Mouse (Mus musculus): ENCODE measurements at regions not wholly inside any gene's neighbourhood (a gene's known extent, or its start where the extent isn't known, plus 50 kb on each side); places are given as distances from the start of the nearest gene placed in this dataset.

DNA sequence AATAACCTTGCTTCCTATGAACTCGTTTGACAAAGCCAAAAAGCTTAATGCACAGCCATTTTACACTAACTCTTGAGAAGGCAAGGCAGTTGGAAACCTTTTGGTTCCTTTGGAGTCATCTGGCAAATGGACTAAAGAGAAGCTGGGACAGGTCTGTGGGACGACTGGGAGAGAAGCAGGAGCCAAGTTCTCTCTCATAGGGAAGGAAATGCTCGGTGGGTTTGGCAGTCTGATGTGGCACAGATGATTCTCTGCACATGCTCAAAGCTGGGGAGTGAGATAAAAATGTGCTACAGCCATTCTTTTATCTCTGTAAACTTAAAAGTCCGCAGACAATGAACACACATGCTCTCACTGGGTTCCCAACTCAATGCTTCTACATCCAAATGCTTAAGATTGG lies 556.2 kb downstream of the Epha4 start:
- ChIA-PET CTCF (no interaction called here), POLR2A (no interaction called here)

DNA sequence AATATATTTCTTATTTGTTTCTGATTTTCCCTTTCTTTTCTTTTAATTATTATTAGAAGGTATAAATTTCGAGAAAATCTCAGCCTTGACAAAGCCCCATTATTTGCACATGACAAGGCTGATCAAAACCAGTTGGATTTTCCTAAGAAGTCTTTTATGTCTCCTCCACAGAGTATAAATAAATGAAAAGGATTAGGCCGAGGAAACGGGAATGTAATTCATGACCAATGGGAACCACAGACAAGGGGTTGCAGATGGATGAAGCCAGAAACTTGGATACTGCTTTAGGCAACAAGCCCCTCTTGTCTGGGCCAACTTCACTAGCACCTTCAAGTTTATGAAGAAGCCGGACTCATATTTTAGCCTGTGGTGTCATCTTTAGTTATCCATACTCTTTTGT lies 542.4 kb downstream of the Epha4 start:
- POLR2A ChIA-PET, result no interaction called here
- CTCF ChIA-PET, result no interaction called here

DNA sequence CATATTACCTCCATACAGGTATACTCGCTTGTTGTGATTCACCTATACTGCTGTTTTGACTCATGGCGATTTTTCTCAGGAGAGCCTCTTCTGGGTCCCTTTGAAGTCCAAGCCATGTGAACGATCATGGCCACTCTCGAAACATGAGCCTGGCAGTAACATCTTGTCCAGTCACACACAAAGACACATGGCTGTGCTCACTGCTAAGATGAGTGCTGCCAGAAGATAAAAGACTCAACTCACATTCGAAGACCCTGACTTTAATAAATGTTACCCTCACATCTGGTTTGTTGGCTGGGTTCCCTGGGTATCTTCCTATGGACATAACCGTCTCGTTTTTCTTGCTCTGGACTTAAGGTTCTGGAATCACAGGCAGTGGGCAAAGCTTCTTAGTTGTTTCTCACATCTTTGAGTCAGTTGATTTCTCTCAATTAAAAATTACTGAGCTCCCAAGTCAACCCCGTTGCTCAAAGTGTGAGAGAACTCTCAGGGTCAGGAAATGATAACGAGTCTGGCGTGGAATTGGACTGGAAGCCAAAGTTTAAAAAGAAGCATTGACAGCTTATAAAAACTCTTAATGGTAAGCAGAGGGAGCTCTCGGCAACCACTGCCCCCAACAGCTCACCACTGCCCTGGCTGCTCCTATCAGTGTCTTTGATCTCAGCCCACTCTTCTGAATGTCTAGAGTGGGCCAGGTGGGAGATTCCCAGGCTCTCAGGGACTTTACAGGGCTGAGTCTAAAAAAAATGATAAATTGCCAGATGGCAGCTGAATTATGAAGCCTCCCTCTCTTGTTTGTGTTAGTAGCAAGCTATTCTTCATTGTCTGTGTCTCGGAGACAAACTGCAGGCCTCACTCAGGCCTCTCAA lies 539.6 kb downstream of the Epha4 start:
- ChIA-PET POLR2A (no interaction called here), CTCF (no interaction called here)

DNA sequence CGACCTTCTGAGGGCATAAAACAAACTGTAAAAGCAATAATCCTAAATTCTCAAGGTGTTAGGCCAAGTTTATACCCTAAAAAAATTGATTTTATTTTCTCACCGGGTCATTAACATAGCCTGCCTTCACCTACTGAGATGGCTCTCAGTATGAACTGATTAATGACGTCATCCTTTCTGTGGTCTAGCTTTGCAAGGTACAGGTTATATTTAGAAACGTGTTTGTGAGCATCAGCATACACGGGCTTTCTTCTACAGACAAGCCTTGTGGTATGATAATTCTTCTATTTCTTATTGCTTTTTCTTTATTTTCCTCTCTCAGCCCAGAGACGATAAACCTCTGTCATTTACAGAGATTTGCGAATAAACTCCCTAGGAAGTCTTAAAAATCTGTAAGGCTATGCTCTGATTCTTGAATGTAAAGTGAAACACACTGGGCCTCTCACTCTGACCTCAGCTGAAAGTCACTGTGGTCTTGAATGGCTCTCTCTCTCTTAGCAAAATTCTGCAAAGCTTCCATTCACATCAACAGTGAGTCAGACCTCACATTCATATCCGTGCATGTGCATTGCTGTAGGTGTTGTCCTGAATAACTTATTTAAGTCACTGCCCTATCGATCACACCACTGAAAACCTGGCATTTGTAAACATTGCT lies 534.3 kb downstream of the Epha4 start:
- CTCF ChIA-PET, result no interaction called here
- POLR2A ChIA-PET, result interaction anchor here in 1 of 4 experiments (0.6 kb wide), 1 partner anchor 286 kb away, joined by 3 read pairs; no protein-coding TSS in a partner anchor

DNA sequence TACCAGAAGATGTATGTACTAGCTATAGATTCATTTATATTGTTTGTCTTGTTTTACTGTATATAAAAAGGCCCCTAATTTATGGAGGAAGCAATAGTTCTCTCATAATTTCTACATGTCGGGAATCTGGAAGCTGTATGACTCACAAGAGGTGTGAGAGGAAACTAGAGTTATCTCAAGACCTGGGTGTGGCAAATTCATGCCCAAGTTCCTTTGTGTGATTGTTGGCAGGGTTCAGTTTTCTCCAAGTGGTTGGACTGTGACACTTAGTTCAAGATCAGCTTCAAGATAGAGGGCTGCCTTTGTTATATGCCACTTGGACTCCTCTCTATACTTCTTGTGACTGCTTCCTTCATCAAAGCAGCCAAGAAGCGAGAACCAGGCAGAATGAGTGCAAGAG lies 521.1 kb downstream of the Epha4 start:
- POLR2A ChIA-PET, result no interaction called here
- CTCF ChIA-PET, result interaction anchor here in 1 of 4 experiments (0.7 kb wide), 1 partner anchor 187 kb away, joined by 3 read pairs; no protein-coding TSS in a partner anchor

DNA sequence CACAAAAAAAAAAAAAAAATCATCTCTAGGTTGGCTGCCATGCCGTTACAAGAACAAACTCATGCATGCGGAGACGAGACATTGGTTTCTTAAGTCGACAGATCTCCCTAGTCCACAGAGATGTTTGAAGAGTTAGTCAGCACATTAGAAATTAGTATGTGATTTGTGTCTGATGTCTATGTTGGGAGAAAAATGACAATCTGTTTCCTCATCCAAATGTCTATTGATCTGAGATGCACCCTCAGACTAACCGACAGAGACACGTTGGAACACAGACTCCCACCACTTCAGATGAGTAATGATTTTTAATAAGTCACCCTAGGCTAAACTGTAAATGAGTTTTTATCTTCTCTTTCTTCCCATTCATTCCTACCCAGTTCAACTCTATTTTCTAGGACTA lies 506.9 kb downstream of the Epha4 start:
- ChIA-PET POLR2A (no interaction called here), CTCF (no interaction called here)

DNA sequence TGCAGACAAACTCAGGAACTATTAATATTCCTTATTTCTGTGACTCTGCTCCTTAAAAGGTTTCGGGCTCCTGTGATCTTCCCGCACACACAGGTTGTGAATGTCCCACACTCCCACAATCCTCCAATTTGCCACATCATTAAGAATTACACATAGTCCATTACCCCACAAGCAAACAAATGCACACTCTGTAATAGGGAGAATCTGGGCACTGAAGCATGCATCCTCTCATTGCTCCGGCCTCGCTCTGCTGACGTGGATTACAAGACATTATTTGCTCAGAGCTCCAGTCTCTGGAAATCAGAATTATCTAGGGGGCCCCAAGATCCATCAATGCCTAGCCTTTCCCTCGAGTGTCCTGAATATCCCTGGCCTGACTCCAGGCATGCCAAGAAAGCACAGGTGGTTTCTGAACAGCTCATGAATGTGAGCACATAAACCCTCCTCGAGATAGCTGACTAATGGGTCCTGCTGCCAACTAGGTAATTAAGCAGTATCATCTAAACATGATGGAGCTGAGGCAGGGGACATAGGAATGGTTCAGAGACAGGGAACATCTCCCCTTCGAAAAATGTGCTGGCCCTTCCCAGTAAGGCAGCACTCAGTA lies 504.2 kb downstream of the Epha4 start:
- ChIA-PET CTCF (interaction anchor here in 1 of 4 experiments (1.1 kb wide), 1 partner anchor 506 kb away, joined by 3 read pairs; no protein-coding TSS in a partner anchor), POLR2A (no interaction called here)

DNA sequence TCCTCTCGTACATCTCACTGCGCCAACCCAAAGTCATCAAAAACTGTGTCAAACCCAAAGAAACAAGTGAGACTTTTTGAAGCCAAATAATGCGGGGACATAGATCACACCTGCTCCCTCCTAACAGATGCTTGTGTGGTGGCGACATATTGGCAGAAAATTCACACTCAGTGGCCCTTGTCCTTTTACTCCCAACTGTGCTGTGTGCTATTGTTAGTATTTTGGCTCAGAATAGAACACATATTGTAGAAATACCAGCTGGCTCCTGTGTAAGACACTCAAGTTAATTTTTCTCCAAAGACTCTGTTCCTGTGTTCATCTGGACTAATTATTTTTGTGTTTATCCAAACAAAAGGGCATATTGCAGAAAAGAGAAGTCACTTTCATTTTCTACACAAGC lies 487.2 kb downstream of the Epha4 start:
- ChIA-PET POLR2A (no interaction called here), CTCF (no interaction called here)

DNA sequence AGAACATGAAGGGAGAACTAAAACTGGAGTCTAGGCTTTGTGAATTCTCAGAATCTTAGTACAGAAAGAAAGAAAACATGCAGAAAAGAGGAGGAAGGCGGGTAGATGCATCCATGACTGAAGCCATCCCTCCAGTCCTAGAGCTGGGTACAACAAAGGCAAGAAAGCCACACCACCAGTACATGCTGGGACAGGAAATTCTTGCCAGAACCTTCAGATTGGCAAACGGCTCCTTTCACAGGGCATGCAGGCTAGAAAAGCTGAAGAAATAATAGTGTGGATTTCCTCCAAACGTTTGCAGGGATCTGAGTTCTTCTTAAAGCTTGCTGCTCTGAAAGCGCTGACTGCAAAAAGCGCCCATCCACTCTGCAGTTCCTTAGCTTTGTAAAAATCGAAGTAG lies 486.7 kb downstream of the Epha4 start:
- CTCF ChIA-PET, result no interaction called here
- POLR2A ChIA-PET, result no interaction called here

DNA sequence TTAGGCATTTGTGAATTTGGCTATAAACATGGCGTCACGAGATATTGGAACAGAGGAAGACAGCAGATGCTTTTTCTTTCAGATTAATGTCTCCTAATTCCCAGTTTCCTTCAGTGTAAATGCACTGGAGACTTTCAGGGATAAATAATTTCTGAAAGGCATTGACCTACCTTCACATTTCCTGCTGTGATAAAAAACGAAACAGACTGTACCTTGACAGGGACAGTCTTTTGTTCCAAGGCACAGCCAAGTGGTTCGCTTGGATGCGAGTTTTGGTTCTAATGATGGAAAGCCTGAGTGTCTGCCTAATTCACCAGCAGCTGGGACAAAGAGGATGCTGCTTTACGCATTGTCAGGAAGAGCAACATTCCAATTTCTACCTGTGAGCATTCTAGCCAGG lies 485.8 kb downstream of the Epha4 start:
- ChIA-PET POLR2A (no interaction called here), CTCF (no interaction called here)

DNA sequence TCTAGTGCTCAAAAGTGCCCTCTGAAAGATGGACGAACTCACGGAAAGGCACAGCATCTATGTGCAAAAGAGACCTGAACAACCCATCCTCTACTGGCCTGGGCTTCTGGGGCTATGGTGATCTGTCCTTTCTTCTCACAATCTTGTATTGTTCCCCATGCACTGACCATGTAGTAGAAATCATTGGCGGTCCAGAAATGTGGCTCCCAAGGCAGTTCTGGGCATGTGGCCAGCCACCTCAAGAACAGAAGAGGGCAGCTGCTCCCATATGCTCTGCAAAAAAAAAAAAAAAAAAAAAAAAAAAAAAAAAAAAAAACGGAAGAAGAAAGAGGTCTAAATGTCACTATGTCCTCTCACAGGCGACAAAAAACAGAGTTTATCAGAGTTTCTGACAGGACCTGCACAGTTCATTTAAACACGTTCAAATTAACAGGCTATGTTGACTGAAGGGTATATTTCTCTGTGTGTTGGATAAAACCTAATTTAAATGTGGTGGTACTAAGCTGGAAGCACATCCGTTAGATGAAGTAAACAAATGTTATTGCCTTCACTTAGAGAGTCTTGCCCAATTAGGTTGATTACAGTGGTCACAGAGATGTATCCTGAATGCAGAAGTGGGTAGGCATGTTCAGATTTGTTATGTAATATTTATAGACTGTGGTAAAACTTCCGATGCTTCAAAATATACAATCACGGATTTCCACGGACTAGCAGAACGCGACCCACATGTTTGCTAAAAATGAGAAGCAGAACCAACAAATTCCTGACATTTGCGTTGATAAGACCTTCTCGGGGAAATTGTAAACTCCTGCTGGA lies 470.9 kb downstream of the Epha4 start:
- POLR2A ChIA-PET, result no interaction called here
- CTCF ChIA-PET, result no interaction called here

DNA sequence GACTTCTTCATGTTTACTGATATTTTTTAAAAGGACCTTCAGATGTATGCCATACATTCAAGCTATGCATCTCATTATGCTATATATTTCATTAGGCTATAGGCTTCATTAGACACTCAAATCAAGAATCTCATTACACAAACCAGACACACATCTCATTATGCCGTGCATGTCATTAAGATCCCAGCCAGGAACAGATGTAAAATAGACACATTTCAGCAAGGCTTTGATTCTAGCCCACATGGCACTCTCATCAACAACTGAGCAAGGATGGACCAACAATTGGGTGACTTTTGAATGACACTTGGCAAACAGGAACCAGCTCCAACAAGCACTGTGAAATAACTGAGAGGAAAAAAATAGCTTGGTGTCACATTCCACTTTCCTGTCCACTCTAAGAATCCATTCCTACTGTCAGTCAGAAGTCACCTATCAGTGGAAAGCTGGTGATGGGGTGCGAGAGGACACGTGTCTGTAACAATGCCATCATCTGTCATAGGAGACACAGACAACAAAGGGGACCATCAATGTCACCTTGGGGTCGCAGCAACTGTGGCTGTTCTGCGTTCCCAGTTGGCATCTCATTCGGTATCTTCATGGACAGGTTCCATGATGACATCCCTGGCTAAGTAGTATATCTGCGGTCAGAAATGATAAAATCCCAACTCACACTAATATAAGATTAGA lies 466.0 kb downstream of the Epha4 start:
- POLR2A ChIA-PET, result interaction anchor here in 1 of 4 experiments (1.3 kb wide), 1 partner anchor 9 kb away, joined by 4 read pairs; no protein-coding TSS in a partner anchor
- CTCF ChIA-PET, result no interaction called here

DNA sequence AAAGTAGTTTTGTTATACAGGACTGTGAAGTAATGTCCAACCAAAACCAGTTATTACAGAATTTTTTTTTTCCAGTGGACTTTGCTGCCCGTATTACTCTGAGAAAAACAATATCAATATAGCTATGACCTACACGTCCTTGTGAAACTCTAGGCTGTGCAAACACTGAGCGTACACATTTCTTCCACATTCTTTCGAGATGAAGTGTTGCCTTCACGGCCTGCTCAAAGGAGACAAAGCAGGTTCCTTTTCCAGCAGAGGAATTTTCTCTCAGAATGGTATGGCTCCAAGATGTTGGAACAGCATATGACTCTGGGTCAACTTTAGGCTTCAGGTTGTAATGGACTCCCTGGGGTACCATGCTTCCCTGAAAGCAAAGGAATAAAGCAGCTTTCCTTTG lies 463.6 kb downstream of the Epha4 start:
- ChIA-PET CTCF (no interaction called here), POLR2A (no interaction called here)

DNA sequence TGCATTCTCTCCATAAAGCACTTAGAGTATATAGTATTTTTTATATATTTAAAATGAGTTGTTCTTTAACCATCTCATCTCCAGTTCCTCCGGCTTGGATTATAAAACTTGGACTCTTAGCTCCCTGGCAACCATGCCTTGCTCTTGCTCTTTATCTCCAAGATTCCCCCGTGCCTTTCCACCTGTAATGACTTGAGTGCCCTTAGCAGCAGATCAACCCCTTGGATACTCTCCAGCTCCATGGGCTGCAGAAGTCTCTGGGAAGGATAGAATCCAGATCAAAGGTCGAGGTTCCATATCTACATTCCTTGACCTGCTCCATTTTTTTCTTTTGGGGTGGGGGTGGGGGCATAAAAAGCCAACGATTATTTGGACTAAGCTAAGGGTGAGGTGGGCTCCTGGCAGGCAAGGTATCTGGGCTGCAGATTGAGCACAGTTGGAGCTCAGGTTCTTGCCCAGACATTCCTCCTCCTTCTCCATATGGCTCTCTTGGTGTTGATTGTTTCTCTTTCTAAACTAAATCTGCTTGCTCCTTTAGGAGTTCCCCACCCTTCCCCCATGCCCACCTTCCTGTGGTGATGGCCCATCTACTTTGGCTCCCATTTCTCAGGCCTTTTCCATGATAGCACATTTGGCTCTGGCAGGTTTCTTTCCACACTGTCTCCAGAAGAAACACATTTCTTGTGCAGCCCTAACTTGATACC lies 460.9 kb downstream of the Epha4 start:
- ChIA-PET CTCF (no interaction called here), POLR2A (interaction anchor here in 2 of 4 experiments (0.6 to 0.7 kb wide), 2 partner anchors 510 to 845 kb away, joined by 3 read pairs; no protein-coding TSS in a partner anchor)

DNA sequence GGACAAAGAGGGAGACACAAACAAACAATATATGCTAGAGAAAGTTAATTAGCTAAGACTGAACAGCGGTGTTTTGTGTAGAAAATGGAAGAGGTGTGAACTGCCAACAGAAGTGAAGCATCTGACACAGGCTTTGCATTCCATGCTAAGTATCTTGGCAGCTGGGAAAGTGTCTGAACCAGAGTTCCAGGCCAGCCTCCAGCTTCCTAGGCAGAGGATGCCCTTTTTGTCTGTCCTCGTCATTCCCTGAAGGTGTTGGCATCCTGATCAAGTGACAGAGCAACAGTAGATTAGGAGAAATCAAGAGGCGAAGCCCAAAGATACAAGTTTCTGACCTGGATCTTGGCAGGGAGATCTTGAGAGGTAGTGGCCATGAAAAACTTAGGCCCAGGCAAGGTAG lies 452.4 kb downstream of the Epha4 start:
- ChIA-PET CTCF (no interaction called here), POLR2A (interaction anchor here in 1 of 4 experiments (0.7 kb wide), 1 partner anchor 521 kb away, joined by 3 read pairs; no protein-coding TSS in a partner anchor)

DNA sequence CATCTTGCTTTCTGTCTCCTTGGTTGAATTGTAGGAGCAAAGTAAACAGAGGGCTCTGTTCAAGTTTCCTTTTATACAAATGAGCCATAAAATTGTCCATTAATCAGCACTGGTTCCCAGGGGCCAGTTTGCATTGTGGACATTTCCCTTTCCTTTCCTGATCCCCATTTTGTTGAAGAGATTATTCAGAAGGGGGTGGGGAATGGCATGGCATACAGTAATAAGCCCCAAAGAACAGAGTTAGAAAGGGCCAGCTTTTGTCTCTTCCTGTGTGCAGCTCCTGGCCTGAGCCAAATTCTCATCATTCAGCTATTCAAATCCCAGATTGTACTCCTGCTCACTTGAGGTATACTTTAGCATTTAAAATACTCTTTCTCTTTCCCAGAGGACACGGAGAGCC lies 441.8 kb downstream of the Epha4 start:
- ChIA-PET POLR2A (no interaction called here), CTCF (no interaction called here)

DNA sequence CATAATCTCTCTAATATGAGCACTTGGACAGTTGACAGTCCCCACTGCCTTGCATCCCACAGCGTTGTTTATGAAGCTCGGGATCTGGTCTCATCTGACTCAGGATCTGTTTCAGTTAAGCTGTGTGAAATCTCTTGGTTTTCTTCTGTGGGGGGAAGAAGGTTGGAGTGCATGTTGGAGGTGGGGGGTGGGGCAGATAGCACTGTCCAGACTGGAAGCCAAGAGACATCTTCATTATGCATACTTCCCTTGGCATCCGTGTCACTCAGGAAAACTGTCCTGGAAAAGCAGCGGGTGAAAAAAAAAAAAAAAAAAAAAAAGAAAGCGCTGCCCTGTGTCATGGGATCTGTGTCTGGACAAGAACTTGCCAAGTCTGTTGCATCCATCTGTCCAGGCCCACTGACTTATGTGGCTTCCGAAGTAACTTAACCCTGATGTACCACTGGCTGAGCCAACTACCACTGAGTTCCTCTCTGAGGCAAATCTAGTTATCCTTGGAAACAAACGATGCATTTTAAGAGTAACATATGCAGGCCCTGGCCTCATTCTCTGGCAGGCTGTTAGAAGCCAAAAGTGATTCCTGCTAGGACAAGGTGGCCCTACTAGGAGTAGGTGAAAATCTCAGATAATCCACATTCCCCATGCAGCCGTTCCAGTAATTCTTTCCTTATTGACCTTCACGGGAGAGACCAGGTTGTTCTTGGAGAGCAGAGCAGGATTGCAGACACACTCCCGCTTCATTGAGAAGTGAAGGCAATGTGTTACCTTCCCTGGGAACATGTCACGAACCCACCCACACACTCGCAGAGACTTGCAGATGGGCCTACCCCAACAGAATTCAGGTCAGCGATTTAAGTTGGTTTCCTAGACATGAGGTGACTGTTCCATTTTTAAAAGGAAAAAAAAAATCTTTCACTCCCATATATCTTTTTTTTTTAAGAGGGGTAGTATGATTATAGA lies 439.7 kb downstream of the Epha4 start:
- CTCF ChIA-PET, result no interaction called here
- POLR2A ChIA-PET, result no interaction called here

DNA sequence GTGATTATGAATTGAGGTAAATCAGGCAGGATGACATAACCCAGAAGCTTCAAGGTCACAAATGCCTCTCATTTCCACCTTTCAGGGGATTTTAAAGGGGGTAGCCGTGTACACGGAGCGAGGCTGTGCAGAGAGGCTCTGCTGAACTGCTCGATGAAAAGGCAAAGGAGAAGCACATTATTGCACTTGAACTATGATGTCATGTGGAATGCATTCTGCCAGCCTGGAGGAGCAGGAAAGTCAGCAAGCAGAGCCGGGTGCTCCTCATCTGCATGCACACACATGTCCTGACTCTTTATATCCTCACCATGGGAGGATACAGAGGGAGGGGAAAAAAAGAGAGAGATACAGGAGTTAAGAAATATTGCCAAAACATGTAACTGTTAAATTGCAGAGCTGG lies 434.1 kb downstream of the Epha4 start:
- CTCF ChIA-PET, result no interaction called here
- POLR2A ChIA-PET, result no interaction called here

Data from embryonic stem cell, embryonic (primary cell).